Mouse (Mus musculus): Measurements from ENCODE around the gene Sox1. TPM values are rescaled to one million over a fixed set of nuclear protein-coding genes. Genes with fewer than 3 reads are reported as not detected.

Sox1 gene
- polyA plus RNA-seq, 1 experiment from 2014 or later = not detected

GRCm38 (mm10) chr8:12396501-12397345 lies 1.6 kb downstream of the Sox1 start:
- under 1% methylated on average over 107 of the region's 118 CpGs for WGBS (ENCODE audit: insufficient replicate concordance)
- H3K4me3 ChIP-seq (ENCODE audit: low read depth, low read length) = peak overlapping the region; percentile 3; the same call in 1 of the 2 replicates
- no peaks in the 10 kb centered on the region for H3K36me3 ChIP-seq (ENCODE audit: control insufficient read depth, insufficient read depth)
- ATAC-seq (ENCODE audit: low read depth) = no peak
- no peak overlapping the region for H3K4me2 ChIP-seq (ENCODE audit: low read depth, low read length)
- no peak overlapping the region for H3K27ac ChIP-seq (ENCODE audit: low read length)
- H3K9me3 ChIP-seq (replicated peaks; ENCODE audit: control insufficient read depth, low read length) = no peaks in the 10 kb centered on the region
- H3K27me3 ChIP-seq (ENCODE audit: control insufficient read depth, insufficient read depth, low read depth, low read length) = peaks cover 94% of the 10 kb centered on the region
- no peaks in the 10 kb centered on the region for H3K4me1 ChIP-seq (ENCODE audit: control insufficient read depth, low read depth, low read length)
- no peak overlapping the region for H3K9ac ChIP-seq (ENCODE audit: low read depth, low read length)

- Histone ChIP-seq H3K4me3 (ENCODE audit: low read depth, low read length) (no peak overlapping the region), H3K4me2 (ENCODE audit: low read depth, low read length) (no peak overlapping the region), H3K9me3 (replicated peaks; ENCODE audit: control insufficient read depth, low read length) (no peaks in the 10 kb centered on the region), H3K27ac (ENCODE audit: low read length) (no peak overlapping the region), H3K27me3 (ENCODE audit: control insufficient read depth, insufficient read depth, low read depth, low read length) (peaks cover 94% of the 10 kb centered on the region), H3K36me3 (ENCODE audit: control insufficient read depth, insufficient read depth) (no peaks in the 10 kb centered on the region), H3K9ac (ENCODE audit: low read depth, low read length) (no peak overlapping the region), H3K4me1 (ENCODE audit: control insufficient read depth, low read depth, low read length) (no peaks in the 10 kb centered on the region)
- under 1% methylated on average over 55 of the region's 59 CpGs for WGBS (ENCODE audit: insufficient replicate concordance)
- ATAC-seq (ENCODE audit: low read depth) = no peak
These were observed 2.3 kb downstream of the Sox1 start for GRCm38 (mm10) chr8:12397346-12397925.

DNA sequence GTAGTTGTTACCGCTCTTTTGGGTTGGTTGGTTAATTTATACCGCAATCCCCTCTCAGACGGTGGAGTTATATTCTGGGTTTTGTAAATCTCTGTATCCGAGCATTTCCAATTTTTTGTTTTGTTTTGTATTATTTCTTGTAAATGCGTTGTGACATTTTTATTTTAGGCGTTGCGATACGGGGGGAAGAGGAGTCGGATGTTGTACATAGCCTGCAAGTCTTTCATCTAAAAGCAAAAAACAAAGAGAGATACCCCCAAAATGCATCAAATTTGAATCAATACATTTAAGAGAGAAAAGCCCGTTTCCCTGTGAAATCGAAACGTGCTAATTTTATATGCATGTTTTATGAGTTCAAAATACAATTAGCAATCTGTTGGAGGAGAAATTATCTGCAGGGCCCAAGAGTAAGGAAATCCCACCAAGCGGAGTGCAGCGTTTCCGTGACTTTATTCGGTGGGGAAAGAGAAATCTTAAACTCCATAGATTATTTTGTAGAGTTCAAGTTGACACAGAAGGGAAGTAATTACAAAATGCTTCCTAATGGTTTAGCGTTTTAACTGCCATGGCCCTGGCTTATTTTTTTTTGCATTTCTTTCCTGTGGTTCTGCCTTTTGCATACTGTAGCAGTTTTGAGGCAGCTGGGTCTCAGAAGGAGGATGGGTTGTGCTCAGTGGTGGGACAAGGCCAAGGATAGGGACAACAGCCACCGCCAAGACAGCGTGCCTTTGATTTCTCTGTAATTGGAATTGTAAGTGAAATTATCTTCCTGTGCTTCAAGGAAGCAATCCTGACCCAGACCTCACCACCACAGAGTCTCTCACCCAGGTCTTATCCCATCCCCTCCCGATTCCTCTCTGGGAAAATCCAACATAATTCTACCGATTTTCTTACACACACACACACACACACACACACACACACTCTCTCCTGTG lies 3.2 kb downstream of the Sox1 start:
- 3% methylated on average over 21 of the region's 21 CpGs for WGBS (ENCODE audit: insufficient replicate concordance)
- Histone ChIP-seq H3K4me2 (ENCODE audit: low read depth, low read length) (no peak overlapping the region), H3K4me1 (ENCODE audit: control insufficient read depth, low read depth, low read length) (no peaks in the 10 kb centered on the region), H3K9ac (ENCODE audit: low read depth, low read length) (no peak overlapping the region), H3K36me3 (ENCODE audit: control insufficient read depth, insufficient read depth) (no peaks in the 10 kb centered on the region), H3K9me3 (replicated peaks; ENCODE audit: control insufficient read depth, low read length) (no peaks in the 10 kb centered on the region), H3K27me3 (ENCODE audit: control insufficient read depth, insufficient read depth, low read depth, low read length) (peaks cover 94% of the 10 kb centered on the region), H3K27ac (ENCODE audit: low read length) (no peak overlapping the region), H3K4me3 (ENCODE audit: low read depth, low read length) (no peak overlapping the region)
- no peak for ATAC-seq (ENCODE audit: low read depth)

DNA sequence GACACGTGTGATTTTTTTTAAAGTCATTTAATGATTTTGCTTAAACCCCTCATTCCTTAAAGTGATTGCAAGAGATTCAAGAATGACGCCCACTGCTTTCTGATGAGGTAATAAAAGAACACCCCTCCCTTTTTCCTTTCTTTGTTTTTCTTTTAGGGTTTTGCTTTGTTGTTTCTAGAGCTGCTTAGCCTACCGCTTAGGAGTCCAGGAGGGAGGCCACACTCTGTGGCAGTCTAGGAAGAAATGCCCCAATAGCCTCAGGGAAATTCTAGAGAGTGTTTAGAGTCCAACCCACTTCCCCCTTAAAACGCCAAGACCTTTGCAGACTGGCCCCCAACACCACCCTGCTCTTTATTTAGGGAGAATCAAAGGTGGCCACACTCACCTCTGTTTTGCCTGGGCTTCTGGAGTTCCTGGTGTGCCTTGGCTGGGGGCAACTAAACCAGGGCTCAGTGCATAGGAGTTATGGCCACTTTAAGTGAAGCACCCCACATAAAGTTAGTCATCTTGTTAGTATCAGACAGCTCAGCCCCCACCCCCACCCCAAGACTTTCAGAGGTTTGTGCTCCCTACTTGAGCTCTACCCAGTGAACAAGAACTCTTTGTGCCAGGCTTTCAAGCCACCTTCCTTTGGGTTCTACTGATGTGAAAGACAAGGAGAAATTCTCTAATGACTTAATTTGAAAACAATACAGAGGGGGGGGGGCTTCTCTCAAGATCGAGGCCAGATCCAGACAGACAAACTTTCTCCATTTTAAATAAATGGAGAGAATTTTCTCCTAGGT lies 4.5 kb downstream of the Sox1 start:
- H3K9me3 ChIP-seq (replicated peaks; ENCODE audit: control insufficient read depth, low read length) = no peaks in the 10 kb centered on the region
- WGBS (ENCODE audit: insufficient replicate concordance) = 3% methylated on average over 5 of the region's 5 CpGs
- no peaks in the 10 kb centered on the region for H3K4me1 ChIP-seq (ENCODE audit: control insufficient read depth, low read depth, low read length)
- H3K36me3 ChIP-seq (ENCODE audit: control insufficient read depth, insufficient read depth) = no peaks in the 10 kb centered on the region
- ATAC-seq (ENCODE audit: low read depth) = no peak
- H3K9ac ChIP-seq (ENCODE audit: low read depth, low read length) = no peak overlapping the region
- no peak overlapping the region for H3K4me3 ChIP-seq (ENCODE audit: low read depth, low read length)
- no peak overlapping the region for H3K27ac ChIP-seq (ENCODE audit: low read length)
- peaks cover 95% of the 10 kb centered on the region for H3K27me3 ChIP-seq (ENCODE audit: control insufficient read depth, insufficient read depth, low read depth, low read length)
- H3K4me2 ChIP-seq (ENCODE audit: low read depth, low read length) = no peak overlapping the region

- no peak for ATAC-seq (ENCODE audit: low read depth)
- no peak overlapping the region for H3K4me2 ChIP-seq (ENCODE audit: low read depth, low read length)
These were observed 5.7 kb downstream of the Sox1 start for GRCm38 (mm10) chr8:12400611-12401390.

DNA sequence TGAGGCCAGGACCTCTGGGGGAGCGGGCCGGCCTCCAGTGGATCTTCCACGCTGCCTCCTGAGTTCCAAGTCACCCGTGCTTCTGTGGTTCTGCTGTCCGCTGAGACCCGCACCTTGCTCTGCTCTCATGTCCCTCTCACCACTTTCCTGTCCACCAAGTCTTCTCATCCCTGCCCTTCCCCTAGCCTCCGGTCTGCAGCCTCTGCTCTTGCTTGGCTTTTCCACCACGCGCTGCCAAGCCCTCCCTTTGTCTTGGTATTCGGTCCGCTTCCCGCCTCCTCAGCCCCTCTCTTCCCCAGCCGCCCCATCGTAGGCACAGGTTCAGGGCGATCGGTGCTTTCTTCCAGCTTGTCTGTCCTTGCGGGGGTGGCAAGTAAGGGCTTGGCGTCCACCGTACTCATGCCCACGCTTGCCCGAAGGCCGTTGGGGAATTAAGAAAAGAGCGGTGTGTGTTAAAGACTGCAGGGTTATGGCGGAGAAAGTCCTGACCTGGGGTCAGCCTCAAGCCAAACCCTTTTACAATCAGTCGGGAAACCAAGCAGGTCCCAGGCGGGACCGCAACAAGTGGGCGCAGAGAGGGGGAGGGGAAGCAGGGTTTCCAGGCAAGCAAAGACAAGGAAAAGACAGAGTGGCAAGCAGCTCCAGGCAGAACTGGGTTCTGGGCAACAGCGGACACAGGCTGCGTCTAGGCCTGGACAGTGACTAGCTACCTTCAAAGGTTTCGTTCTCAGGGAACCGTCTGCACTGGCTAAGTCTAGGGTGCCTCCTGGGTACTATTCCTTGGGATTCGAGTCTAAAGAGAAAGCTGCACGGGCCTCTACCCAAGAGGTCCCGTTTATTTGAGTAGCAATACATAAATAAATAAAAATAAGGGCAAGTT lies 6.5 kb downstream of the Sox1 start:
- WGBS (ENCODE audit: insufficient replicate concordance) = 2% methylated on average over 35 of the region's 35 CpGs
- ATAC-seq (ENCODE audit: low read depth) = no peak

More at GRCm38 (mm10) chr8:12400611-12401390, 5.7 kb downstream of the Sox1 start:
- 2% methylated on average over 41 of the region's 44 CpGs for whole genome bisulfite sequencing (ENCODE audit: insufficient replicate concordance)
- no peaks in the 10 kb centered on the region for H3K36me3 ChIP-seq (ENCODE audit: control insufficient read depth, insufficient read depth)
- no peak overlapping the region for H3K27ac ChIP-seq (ENCODE audit: low read length)
- H3K4me3 ChIP-seq (ENCODE audit: low read depth, low read length) = no peak overlapping the region
- no peak overlapping the region for H3K9ac ChIP-seq (ENCODE audit: low read depth, low read length)
- H3K9me3 ChIP-seq (replicated peaks; ENCODE audit: control insufficient read depth, low read length) = no peaks in the 10 kb centered on the region
- H3K27me3 ChIP-seq (ENCODE audit: control insufficient read depth, insufficient read depth, low read depth, low read length) = peaks cover 90% of the 10 kb centered on the region
- no peaks in the 10 kb centered on the region for H3K4me1 ChIP-seq (ENCODE audit: control insufficient read depth, low read depth, low read length)

DNA sequence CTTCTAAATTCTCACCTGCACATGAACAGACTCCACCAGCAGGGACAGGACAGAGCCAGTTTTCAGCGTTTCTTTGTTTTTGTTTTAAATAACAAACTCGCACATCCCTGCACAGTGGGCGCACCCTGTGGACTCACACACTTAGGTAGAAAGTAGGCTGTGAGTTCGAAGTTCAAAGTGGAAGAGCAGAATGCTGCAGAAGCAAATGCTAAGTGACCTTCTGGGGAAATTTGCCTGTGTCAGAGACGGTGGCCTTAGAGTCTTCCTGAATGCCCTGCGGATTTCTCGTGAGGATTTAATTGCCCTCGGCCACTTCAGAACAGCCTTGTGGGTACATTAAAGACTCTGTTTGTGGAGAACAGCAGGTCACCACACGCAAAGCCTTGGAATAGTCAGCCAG lies 7.6 kb downstream of the Sox1 start:
- Histone ChIP-seq H3K9ac (ENCODE audit: low read depth, low read length) (no peak overlapping the region), H3K9me3 (replicated peaks; ENCODE audit: control insufficient read depth, low read length) (no peaks in the 10 kb centered on the region), H3K27me3 (ENCODE audit: control insufficient read depth, insufficient read depth, low read depth, low read length) (peaks cover 76% of the 10 kb centered on the region), H3K27ac (ENCODE audit: low read length) (no peak overlapping the region), H3K4me3 (ENCODE audit: low read depth, low read length) (no peak overlapping the region), H3K4me1 (ENCODE audit: control insufficient read depth, low read depth, low read length) (no peaks in the 10 kb centered on the region), H3K36me3 (ENCODE audit: control insufficient read depth, insufficient read depth) (no peaks in the 10 kb centered on the region), H3K4me2 (ENCODE audit: low read depth, low read length) (no peak overlapping the region)
- WGBS (ENCODE audit: insufficient replicate concordance) = 4% methylated on average over 9 of the region's 9 CpGs
- no peak for ATAC-seq (ENCODE audit: low read depth)

More for the DNA sequence above, 6.5 kb downstream of the Sox1 start:
- Histone ChIP-seq H3K9ac (ENCODE audit: low read depth, low read length) (no peak overlapping the region), H3K4me3 (ENCODE audit: low read depth, low read length) (no peak overlapping the region), H3K4me2 (ENCODE audit: low read depth, low read length) (no peak overlapping the region), H3K27me3 (ENCODE audit: control insufficient read depth, insufficient read depth, low read depth, low read length) (peaks cover 86% of the 10 kb centered on the region), H3K9me3 (replicated peaks; ENCODE audit: control insufficient read depth, low read length) (no peaks in the 10 kb centered on the region), H3K4me1 (ENCODE audit: control insufficient read depth, low read depth, low read length) (no peaks in the 10 kb centered on the region), H3K27ac (ENCODE audit: low read length) (no peak overlapping the region), H3K36me3 (ENCODE audit: control insufficient read depth, insufficient read depth) (no peaks in the 10 kb centered on the region)
